Mouse (Mus musculus) CH12.LX (cell line): ENCODE data around the gene Fam117a. TPM values are rescaled to one million over a fixed set of nuclear protein-coding genes. Genes with fewer than 3 reads are reported as not detected.
A peak's percentile ranks its signal among the peaks of the same experiment; 100 is the strongest.
"Not testable (repeated sequence)": the region's sequence is repeated elsewhere in the genome, so short reads cannot be mapped to it uniquely, and the experiment has no call there.

Experiments used
- DNase-seq: peaks from one replicate; pipeline ENCODE4 v3.0.0-alpha.2; 2013; ENCODE audit errors: extremely low read depth
- H3K27ac ChIP-seq: 2 replicates; pipeline ENCODE4 v1.5.1; 2012; ENCODE audit warnings: low read depth, mild to moderate bottlenecking, control low read depth, moderate library complexity; ENCODE audit not compliant: insufficient read depth
- H3K27me3 ChIP-seq: replicated peaks from 2 replicates; pipeline ENCODE3; 2012; ENCODE audit warnings: inconsistent platforms
- H3K36me3 ChIP-seq, 2 experiments: replicated peaks in 1 of 2; 2 replicates each; pipeline versions ENCODE3 to v1.6.1; 2012; ENCODE audit warnings: inconsistent platforms in 1 of 2, low read length in 1 of 2, mild to moderate bottlenecking in 1 of 2, mixed read lengths in 1 of 2, moderate library complexity in 1 of 2; ENCODE audit not compliant: control insufficient read depth in 1 of 2, insufficient read depth in 1 of 2
- H3K4me1 ChIP-seq, 2 experiments: 2 replicates each; pipeline ENCODE4 v1.6.1; 2012; ENCODE audit warnings: inconsistent platforms in 1 of 2, moderate library complexity in 1 of 2; ENCODE audit not compliant: insufficient read depth in 2 of 2, control insufficient read depth in 1 of 2
- H3K4me2 ChIP-seq: 2 replicates; pipeline ENCODE4 v1.6.1; 2012; ENCODE audit warnings: low read depth, mild to moderate bottlenecking, control low read depth; ENCODE audit not compliant: poor library complexity, insufficient read depth, severe bottlenecking
- H3K4me3 ChIP-seq, 3 experiments: fragments of 150-350 bp in 1 of 3; sonication (generic) in 1 of 3; replicated peaks in 1 of 3; 2 replicates each; pipeline versions ENCODE3 to v1.5.1; 2011 to 2012; ENCODE audit warnings: low read depth in 2 of 3, low read length in 2 of 3, mild to moderate bottlenecking in 2 of 3, moderate library complexity in 2 of 3, control low read depth in 1 of 3, improper control_type of control experiment in 1 of 3, inconsistent platforms in 1 of 3, mixed read lengths in 1 of 3; ENCODE audit not compliant: poor library complexity in 1 of 3
- H3K79me2 ChIP-seq: replicated peaks from 2 replicates; pipeline ENCODE4 v1.6.1; 2012; ENCODE audit warnings: mild to moderate bottlenecking, moderate library complexity; ENCODE audit not compliant: control insufficient read depth, poor library complexity, insufficient read depth, severe bottlenecking; ENCODE audit errors: extremely low read depth
- H3K9ac ChIP-seq: 2 replicates; pipeline ENCODE4 v1.6.1; 2012; ENCODE audit warnings: low read depth, mild to moderate bottlenecking, control low read depth, moderate library complexity; ENCODE audit not compliant: insufficient read depth
- H3K9me3 ChIP-seq: replicated peaks from 2 replicates; pipeline ENCODE3; 2012; ENCODE audit warnings: low read length, inconsistent platforms, mixed read lengths
- ETS1 ChIP-seq: conservative IDR thresholded peaks from 2 replicates; pipeline ENCODE4 v1.6.1; 2012; ENCODE audit warnings: low read depth, mild to moderate bottlenecking, inconsistent platforms, low read length, improper control_type of control experiment, moderate library complexity
- GABPA ChIP-seq: IDR thresholded peaks from 2 replicates; pipeline ENCODE4 v1.6.1; 2012; ENCODE audit warnings: low read depth, low read length, improper control_type of control experiment, inconsistent platforms; ENCODE audit not compliant: insufficient replicate concordance
- IRF4 ChIP-seq: IDR thresholded peaks from 2 replicates; pipeline ENCODE4 v1.6.1; 2014; ENCODE audit warnings: low read depth, mild to moderate bottlenecking, inconsistent platforms, low read length, improper control_type of control experiment
- JUND ChIP-seq: conservative IDR thresholded peaks from 2 replicates; pipeline ENCODE4 v1.6.1; 2011; ENCODE audit warnings: low read depth, low read length, improper control_type of control experiment
- MAX ChIP-seq: IDR thresholded peaks from 2 replicates; pipeline ENCODE4 v1.6.1; 2011; ENCODE audit warnings: low read length, improper control_type of control experiment
- POLR2AphosphoS2 ChIP-seq: IDR thresholded peaks from 2 replicates; pipeline ENCODE4 v1.6.1; 2011; ENCODE audit warnings: low read depth, low read length, improper control_type of control experiment
- RAD21 ChIP-seq: IDR thresholded peaks from 2 replicates; pipeline ENCODE4 v1.6.1; 2011; ENCODE audit warnings: low read depth, mild to moderate bottlenecking, low read length, improper control_type of control experiment, moderate library complexity
- TCF12 ChIP-seq: IDR thresholded peaks from 2 replicates; pipeline ENCODE4 v1.6.1; 2014; ENCODE audit warnings: low read depth, mild to moderate bottlenecking, inconsistent platforms, low read length, improper control_type of control experiment
- USF1 ChIP-seq: IDR thresholded peaks from 2 replicates; pipeline ENCODE4 v1.6.1; 2014; ENCODE audit warnings: low read depth, mild to moderate bottlenecking, inconsistent platforms, low read length, improper control_type of control experiment
- ZKSCAN1 ChIP-seq: IDR thresholded peaks from 2 replicates; pipeline ENCODE4 v1.6.1; 2012; ENCODE audit warnings: low read depth, inconsistent platforms, low read length, improper control_type of control experiment, borderline replicate concordance
- ZNF384 ChIP-seq: IDR thresholded peaks from 2 replicates; pipeline ENCODE4 v1.6.1; 2012; ENCODE audit warnings: low read depth, low read length, improper control_type of control experiment, inconsistent platforms
- dilution Hi-C: fragments of 300-500 bp; cut with MboI; formaldehyde crosslinking; loops from 2 replicates; pipeline ENCODE4 v1.14.3; 2020; ENCODE audit warnings: low sequenced_read_pairs; ENCODE audit not compliant: extremely low pct_unique_long_range_greater_than_20kb, extremely low pct_ligation_motif_present
- in situ Hi-C: fragments of 300-500 bp; cut with MboI; formaldehyde crosslinking; loops from 3 replicates; pipeline ENCODE4 v1.14.3; 2019; ENCODE audit warnings: low sequenced_read_pairs, low pct_ligation_motif_present, low pct_unique_long_range_greater_than_20kb, mixed read lengths
- polyA plus RNA-seq: library from polyadenylated mRNA; unstranded; fragments of >175 nt; gene quantifications from 2 replicates; pipeline ENCODE4 v1.2.1, GENCODE M21; 2012; ENCODE audit warnings: low read depth; ENCODE audit not compliant: insufficient read length
- total RNA-seq, 2 experiments: library from RNA; depleted of rRNA; stranded (reverse); fragments of 300-350 nt in 1 of 2; fragments of >200 nt in 1 of 2; gene quantifications; 2 replicates each; pipeline ENCODE4 v1.2.3; 2012 to 2014

The Fam117a gene
- total and polyA plus RNA-seq, 3 experiments: 0.54 to 2.2 (median 0.91) TPM

DNA sequence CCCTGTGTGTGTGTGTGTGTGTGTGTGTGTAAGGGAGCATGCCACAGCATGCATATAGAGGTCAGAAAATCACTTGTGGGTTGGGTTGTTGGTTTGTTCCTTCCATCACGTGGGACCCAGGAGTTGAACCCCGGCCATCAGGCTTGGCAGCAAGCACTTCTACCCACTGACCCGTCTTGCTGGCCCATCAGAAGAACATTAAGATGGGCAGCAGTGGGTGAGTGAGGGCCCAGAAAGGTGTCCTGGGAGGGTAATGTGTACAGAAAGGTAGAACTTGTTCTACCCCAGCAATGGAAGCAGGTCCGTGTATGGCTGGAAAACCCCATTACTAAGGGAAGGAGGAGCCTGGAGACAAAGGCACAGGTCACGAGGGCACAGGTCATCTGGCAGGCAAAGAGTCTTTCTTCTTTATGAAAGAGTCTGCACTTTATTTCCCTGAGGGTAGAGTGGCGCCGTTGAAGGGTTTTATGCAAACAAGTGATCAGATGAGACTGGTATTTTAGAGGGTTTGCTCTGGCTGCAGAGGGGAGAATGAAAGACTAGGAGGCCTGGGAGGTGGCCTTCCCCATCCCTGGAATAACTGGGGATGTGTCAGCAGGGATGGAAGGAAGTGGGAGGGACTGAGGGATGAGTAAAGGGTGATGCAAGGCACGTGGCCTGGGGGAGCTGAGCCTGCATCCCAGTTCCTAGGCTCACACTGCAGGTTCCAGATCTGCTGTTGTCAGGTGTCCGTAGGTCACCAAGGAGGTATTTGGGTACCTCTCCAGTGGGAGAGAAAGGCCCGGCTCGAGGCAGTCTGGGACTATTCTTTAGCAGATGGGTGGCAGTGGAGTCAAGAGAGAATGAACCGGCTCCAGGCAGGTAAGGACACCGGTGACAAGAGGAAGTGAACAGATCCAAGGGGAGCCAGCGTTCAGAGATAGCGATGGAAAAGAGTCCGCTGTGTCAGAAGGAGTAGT, 66.8 kb downstream of the Fam117a start:
- dilution Hi-C loops: no loop called here
- TF ChIP-seq IRF4 (no peak), USF1 (peak; percentile 20; the same call in 1 of the 2 replicates), MAX (no peak), JUND (no peak), ETS1 (no peak)
- in situ Hi-C loops: no loop called here
- no peaks in the 10 kb centered on the region for H3K9me3 ChIP-seq
- peaks cover 49% of the 10 kb centered on the region for H3K27me3 ChIP-seq
- H3K9ac ChIP-seq: no peak overlapping the region
- peak; percentile 18 for DNase-seq
- no peaks in the 10 kb centered on the region for H3K36me3 ChIP-seq
- H3K79me2 ChIP-seq: no peaks in the 10 kb centered on the region
- peaks cover 6 to 8% of the 10 kb centered on the region in 2 experiments for H3K4me1 ChIP-seq
- no peak overlapping the region for H3K27ac ChIP-seq
- no peak overlapping the region for H3K4me3 ChIP-seq
- H3K4me2 ChIP-seq: no peak overlapping the region

DNA sequence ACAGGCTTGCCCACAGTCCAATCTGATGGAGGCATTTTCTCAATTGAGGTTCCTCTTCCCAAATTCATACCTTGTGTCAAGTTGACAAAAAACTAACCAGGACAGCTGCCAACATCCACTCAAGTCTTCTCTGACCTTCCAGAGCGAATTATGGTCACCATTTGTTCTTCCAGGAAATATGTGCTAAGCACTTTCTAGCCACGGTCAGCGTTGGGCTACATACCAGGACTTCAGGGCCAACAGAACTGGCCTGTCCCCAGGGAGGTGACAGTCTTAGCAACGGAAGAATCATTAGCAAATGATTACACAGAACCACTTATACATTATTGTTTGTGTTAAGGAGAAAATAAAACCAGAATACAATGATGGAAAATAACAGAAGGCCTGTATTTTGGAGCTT, 69.0 kb downstream of the Fam117a start:
- dilution Hi-C loops (no loop called here), in situ Hi-C loops (no loop called here)
- Histone ChIP-seq H3K36me3 (no peaks in the 10 kb centered on the region), H3K79me2 (no peaks in the 10 kb centered on the region), H3K9ac (no peak overlapping the region), H3K27me3 (peaks cover 41% of the 10 kb centered on the region), H3K4me1 (peaks cover 8% of the 10 kb centered on the region in 2 experiments), H3K27ac (no peak overlapping the region), H3K4me3 (no peak overlapping the region), H3K9me3 (no peaks in the 10 kb centered on the region), H3K4me2 (no peak overlapping the region)
- no peak for DNase-seq
- TF ChIP-seq POLR2AphosphoS2: no peak
- TF ChIP-seq ZNF384: no peak
- TF ChIP-seq ZKSCAN1: no peak
- no peak for TF ChIP-seq RAD21
- no peak for TF ChIP-seq TCF12
- no peak for TF ChIP-seq GABPA

DNA sequence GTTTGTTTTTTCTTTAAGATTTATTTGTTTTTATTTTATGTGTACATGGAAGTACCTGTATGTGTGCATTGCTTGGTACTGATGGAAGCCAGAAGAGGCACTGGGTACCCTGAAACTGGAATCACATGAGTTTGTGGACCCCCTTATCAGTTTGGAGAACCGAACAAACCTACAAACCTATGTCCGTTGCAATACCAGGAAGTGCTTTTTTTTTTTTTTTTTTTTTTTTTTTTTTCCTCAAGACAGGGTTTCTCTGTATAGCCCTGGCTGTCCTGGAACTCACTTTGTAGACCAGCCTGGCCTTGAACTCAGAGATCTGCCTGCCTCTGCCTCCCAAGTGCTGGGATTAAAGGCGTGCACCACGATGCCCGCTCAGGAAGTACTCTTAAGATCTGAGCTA, 69.6 kb downstream of the Fam117a start:
- dilution Hi-C loops, DNase-seq, H3K79me2 ChIP-seq, H3K9me3 ChIP-seq, H3K9ac ChIP-seq, in situ Hi-C loops, H3K4me2 ChIP-seq, H3K4me3 ChIP-seq, H3K4me1 ChIP-seq, H3K27ac ChIP-seq, H3K36me3 ChIP-seq: not testable (repeated sequence)
- peak; percentile 60 for TF ChIP-seq ZNF384
- H3K27me3 ChIP-seq: peaks cover 40% of the 10 kb centered on the region
